Mouse (Mus musculus): Measurements from ENCODE around the gene Ano10. TPM values are rescaled to one million over a fixed set of nuclear protein-coding genes. Genes with fewer than 3 reads are reported as not detected.

The Ano10 gene
- polyA plus RNA-seq, 1 experiment from 2014 or later: 55.4 TPM

DNA sequence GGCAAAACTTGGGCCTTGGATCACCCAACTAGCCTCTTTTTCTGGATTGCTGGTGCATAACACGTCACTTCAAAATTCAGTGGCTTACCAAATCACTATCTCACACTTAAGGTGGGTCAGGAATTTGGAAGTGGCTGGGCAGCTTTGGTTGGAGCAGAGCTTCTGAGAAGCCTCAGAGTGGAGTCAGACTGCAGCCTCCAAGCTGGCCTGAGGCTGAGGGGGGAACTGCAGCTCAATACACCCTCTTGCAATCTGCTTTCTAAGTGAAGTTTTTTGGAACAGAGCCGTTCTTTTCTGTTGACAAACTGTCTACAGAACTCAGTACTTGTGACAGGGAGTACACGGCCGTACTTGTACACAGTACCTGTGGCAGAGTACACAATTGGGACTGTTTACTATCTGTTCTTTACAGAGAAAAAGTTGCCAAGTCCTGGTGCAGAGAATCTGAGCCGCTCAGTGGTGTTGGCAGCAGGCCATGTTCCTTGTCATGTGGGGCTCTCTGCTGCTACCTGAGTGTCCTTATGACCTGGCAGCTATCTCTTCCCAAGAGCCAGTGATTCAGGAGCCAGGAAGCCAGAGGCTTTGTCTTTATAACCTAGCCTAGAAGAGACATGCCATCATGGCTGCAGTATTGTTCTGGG lies 99.1 kb downstream of the Ano10 start:
- no peak overlapping the region for H3K4me3 ChIP-seq (ENCODE audit: low read depth, low read length)
- H3K9me3 ChIP-seq (ENCODE audit: control insufficient read depth, low read length): no peaks in the 10 kb centered on the region
- peaks cover 5% of the 10 kb centered on the region; the same call in 1 of the 2 replicates for H3K4me1 ChIP-seq (ENCODE audit: control insufficient read depth, insufficient read depth, low read length)
- no peak overlapping the region for H3K9ac ChIP-seq (ENCODE audit: low read length)
- H3K27me3 ChIP-seq (ENCODE audit: control insufficient read depth, insufficient read depth, low read length): no peaks in the 10 kb centered on the region
- ATAC-seq (ENCODE audit: insufficient read depth, low FRiP score, low TSS enrichment) (no peak), DNase-seq (ENCODE audit: low spot score) (no peak)
- no peaks in the 10 kb centered on the region for H3K36me3 ChIP-seq (ENCODE audit: control insufficient read depth, insufficient read depth, low read length)
- no peak overlapping the region for H3K4me2 ChIP-seq (ENCODE audit: low read depth)
- H3K27ac ChIP-seq (ENCODE audit: low read depth, low read length): no peak overlapping the region
- WGBS: 91% methylated on average over 5 of the region's 5 CpGs

DNA sequence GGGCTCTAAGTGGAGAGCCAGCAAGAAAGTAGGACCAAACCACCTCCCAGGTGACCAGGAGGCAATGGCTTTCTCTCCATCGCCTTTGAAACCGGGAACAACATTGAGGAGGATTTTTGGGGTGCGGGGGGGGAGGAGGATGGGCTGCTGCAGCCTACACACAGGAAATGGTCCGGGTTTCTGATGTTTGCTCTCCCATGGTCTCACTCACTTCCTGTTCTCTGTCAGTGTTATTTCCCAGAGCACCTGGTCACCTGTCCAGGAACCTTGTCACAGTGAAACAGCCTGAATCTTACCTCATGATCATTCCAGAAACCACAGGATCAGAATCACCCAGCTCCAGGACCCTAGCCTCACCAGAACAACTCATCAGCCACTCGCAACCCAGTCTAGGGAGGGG lies 100.4 kb downstream of the Ano10 start:
- ATAC-seq (ENCODE audit: insufficient read depth, low FRiP score, low TSS enrichment): no peak
- Histone ChIP-seq H3K9me3 (ENCODE audit: control insufficient read depth, low read length) (no peaks in the 10 kb centered on the region), H3K27ac (ENCODE audit: low read depth, low read length) (no peak overlapping the region), H3K4me1 (ENCODE audit: control insufficient read depth, insufficient read depth, low read length) (no peaks in the 10 kb centered on the region), H3K4me3 (ENCODE audit: low read depth, low read length) (no peak overlapping the region), H3K27me3 (ENCODE audit: control insufficient read depth, insufficient read depth, low read length) (no peaks in the 10 kb centered on the region), H3K36me3 (ENCODE audit: control insufficient read depth, insufficient read depth, low read length) (no peaks in the 10 kb centered on the region), H3K4me2 (ENCODE audit: low read depth) (no peak overlapping the region), H3K9ac (ENCODE audit: low read length) (no peak overlapping the region)
- 82% methylated on average over 5 of the region's 5 CpGs for WGBS
- DNase-seq (ENCODE audit: low spot score): no peak

- Histone ChIP-seq H3K27me3 (ENCODE audit: control insufficient read depth, insufficient read depth, low read length) (no peaks in the 10 kb centered on the region), H3K4me3 (ENCODE audit: low read depth, low read length) (no peak overlapping the region), H3K4me2 (ENCODE audit: low read depth) (no peak overlapping the region), H3K4me1 (ENCODE audit: control insufficient read depth, insufficient read depth, low read length) (no peaks in the 10 kb centered on the region), H3K36me3 (ENCODE audit: control insufficient read depth, insufficient read depth, low read length) (no peaks in the 10 kb centered on the region), H3K9ac (ENCODE audit: low read length) (no peak overlapping the region), H3K27ac (ENCODE audit: low read depth, low read length) (no peak overlapping the region), H3K9me3 (ENCODE audit: control insufficient read depth, low read length) (no peaks in the 10 kb centered on the region)
- no peak for ATAC-seq (ENCODE audit: insufficient read depth, low FRiP score, low TSS enrichment)
- no peak for DNase-seq (ENCODE audit: low spot score)
- WGBS: 80% methylated on average over 5 of the region's 5 CpGs
Observed at GRCm38 (mm10) chr9:122193361-122193760, 100.9 kb downstream of the Ano10 start.

DNA sequence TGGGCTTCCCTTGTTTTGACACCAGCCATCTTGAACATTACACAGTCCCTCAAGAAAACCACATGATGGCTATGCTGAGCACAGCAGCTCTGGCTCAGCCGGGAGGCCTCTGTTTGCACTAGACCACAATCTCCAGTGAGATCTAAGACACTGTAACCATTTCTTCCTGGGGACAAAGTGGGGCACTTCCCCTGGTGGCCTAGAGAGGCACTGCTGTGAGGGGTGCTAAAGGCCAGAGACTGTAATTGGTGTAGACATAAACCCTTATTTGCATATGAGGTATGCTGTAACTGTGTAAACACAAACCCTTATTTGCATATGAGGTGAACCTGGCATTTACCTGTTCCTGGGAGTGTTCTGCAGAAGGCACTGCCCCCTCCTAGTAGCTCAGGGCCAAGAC lies 105.5 kb downstream of the Ano10 start:
- Histone ChIP-seq H3K9ac (ENCODE audit: low read length) (no peak overlapping the region), H3K9me3 (ENCODE audit: control insufficient read depth, low read length) (no peaks in the 10 kb centered on the region), H3K4me1 (ENCODE audit: control insufficient read depth, insufficient read depth, low read length) (no peaks in the 10 kb centered on the region), H3K27ac (ENCODE audit: low read depth, low read length) (no peak overlapping the region), H3K4me3 (ENCODE audit: low read depth, low read length) (no peak overlapping the region), H3K27me3 (ENCODE audit: control insufficient read depth, insufficient read depth, low read length) (no peaks in the 10 kb centered on the region), H3K4me2 (ENCODE audit: low read depth) (no peak overlapping the region), H3K36me3 (ENCODE audit: control insufficient read depth, insufficient read depth, low read length) (no peaks in the 10 kb centered on the region)
- ATAC-seq (ENCODE audit: insufficient read depth, low FRiP score, low TSS enrichment) (no peak), DNase-seq (ENCODE audit: low spot score) (no peak)
- 52% methylated on average over 1 of the region's 1 CpGs for WGBS

- 90% methylated on average over 7 of the region's 7 CpGs for WGBS
- no peak overlapping the region for H3K27ac ChIP-seq (ENCODE audit: low read depth, low read length)
- H3K27me3 ChIP-seq (ENCODE audit: control insufficient read depth, insufficient read depth, low read length): no peaks in the 10 kb centered on the region
- H3K9me3 ChIP-seq (ENCODE audit: control insufficient read depth, low read length): no peaks in the 10 kb centered on the region
- no peak overlapping the region for H3K4me2 ChIP-seq (ENCODE audit: low read depth)
- no peaks in the 10 kb centered on the region for H3K4me1 ChIP-seq (ENCODE audit: control insufficient read depth, insufficient read depth, low read length)
- no peaks in the 10 kb centered on the region for H3K36me3 ChIP-seq (ENCODE audit: control insufficient read depth, insufficient read depth, low read length)
- ATAC-seq (ENCODE audit: insufficient read depth, low FRiP score, low TSS enrichment): no peak
- no peak for DNase-seq (ENCODE audit: low spot score)
- no peak overlapping the region for H3K9ac ChIP-seq (ENCODE audit: low read length)
- no peak overlapping the region for H3K4me3 ChIP-seq (ENCODE audit: low read depth, low read length)
Observed at GRCm38 (mm10) chr9:122187451-122187921, 106.7 kb downstream of the Ano10 start.

DNA sequence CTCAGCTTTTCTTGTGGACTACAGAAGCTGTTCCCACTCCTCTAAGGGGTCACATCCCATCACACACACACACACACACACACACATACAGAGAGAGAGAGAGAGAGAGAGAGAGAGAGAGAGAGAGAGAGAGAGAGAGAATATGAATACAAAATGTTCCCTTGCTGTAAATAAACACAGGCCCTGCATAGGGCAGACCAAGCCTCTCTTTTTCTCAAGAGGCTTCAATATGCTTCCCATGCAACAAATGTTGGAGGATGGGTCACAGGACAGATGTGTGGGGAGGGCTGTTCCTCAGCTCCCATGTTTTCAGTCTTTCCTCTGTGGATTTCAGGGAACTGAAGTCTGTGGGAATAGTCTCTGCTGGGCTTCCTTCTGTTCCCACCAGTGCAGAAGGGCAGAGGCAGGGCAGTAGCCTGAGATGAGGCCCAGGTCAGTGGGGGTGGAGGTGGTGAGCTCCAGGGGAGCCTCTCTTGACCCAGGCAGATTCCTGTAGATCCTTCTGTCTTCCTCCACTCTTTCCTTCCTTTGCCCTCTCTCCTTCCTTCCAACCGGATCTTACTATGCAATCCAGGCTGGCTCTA lies 107.5 kb downstream of the Ano10 start:
- no peaks in the 10 kb centered on the region for H3K27me3 ChIP-seq (ENCODE audit: control insufficient read depth, insufficient read depth, low read length)
- ATAC-seq (ENCODE audit: insufficient read depth, low FRiP score, low TSS enrichment): no peak
- 69% methylated on average over 1 of the region's 1 CpGs for WGBS
- no peaks in the 10 kb centered on the region for H3K9me3 ChIP-seq (ENCODE audit: control insufficient read depth, low read length)
- H3K4me2 ChIP-seq (ENCODE audit: low read depth): no peak overlapping the region
- H3K36me3 ChIP-seq (ENCODE audit: control insufficient read depth, insufficient read depth, low read length): no peaks in the 10 kb centered on the region
- H3K9ac ChIP-seq (ENCODE audit: low read length): no peak overlapping the region
- no peaks in the 10 kb centered on the region for H3K4me1 ChIP-seq (ENCODE audit: control insufficient read depth, insufficient read depth, low read length)
- DNase-seq (ENCODE audit: low spot score): no peak
- H3K4me3 ChIP-seq (ENCODE audit: low read depth, low read length): no peak overlapping the region
- no peak overlapping the region for H3K27ac ChIP-seq (ENCODE audit: low read depth, low read length)

DNA sequence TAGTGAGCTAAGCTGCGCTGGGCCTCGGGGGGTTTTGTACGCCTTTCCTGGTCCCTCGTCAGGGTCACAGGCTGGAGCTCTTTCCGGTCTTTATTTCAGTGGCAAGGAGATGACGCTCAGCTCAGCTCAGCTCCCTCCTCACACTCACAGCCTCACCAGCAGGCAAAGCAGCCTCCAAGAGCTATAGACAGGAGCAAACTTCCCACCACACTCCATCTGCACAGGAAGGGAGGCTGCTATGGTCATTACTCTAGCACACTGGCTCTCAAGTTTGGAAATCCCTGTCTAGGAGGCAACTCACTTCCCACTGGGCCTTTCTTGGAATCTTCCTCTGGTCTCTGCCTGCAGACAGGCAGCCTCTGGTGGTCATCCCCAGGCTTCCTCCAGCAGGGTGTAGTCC lies 108.3 kb downstream of the Ano10 start:
- Histone ChIP-seq H3K4me2 (ENCODE audit: low read depth) (no peak overlapping the region), H3K27me3 (ENCODE audit: control insufficient read depth, insufficient read depth, low read length) (no peaks in the 10 kb centered on the region), H3K9me3 (ENCODE audit: control insufficient read depth, low read length) (no peaks in the 10 kb centered on the region), H3K4me1 (ENCODE audit: control insufficient read depth, insufficient read depth, low read length) (no peaks in the 10 kb centered on the region), H3K4me3 (ENCODE audit: low read depth, low read length) (no peak overlapping the region), H3K27ac (ENCODE audit: low read depth, low read length) (no peak overlapping the region), H3K36me3 (ENCODE audit: control insufficient read depth, insufficient read depth, low read length) (no peaks in the 10 kb centered on the region), H3K9ac (ENCODE audit: low read length) (no peak overlapping the region)
- DNase-seq (ENCODE audit: low spot score) (no peak), ATAC-seq (ENCODE audit: insufficient read depth, low FRiP score, low TSS enrichment) (no peak)
- 66% methylated on average over 6 of the region's 6 CpGs for WGBS

GRCm38 (mm10) chr9:122185061-122185460 lies 109.2 kb downstream of the Ano10 start:
- H3K9me3 ChIP-seq (ENCODE audit: control insufficient read depth, low read length): no peaks in the 10 kb centered on the region
- peak; percentile 68 for DNase-seq (ENCODE audit: low spot score)
- H3K4me2 ChIP-seq (ENCODE audit: low read depth): no peak overlapping the region
- no peak overlapping the region for H3K9ac ChIP-seq (ENCODE audit: low read length)
- no peaks in the 10 kb centered on the region for H3K4me1 ChIP-seq (ENCODE audit: control insufficient read depth, insufficient read depth, low read length)
- no peak for ATAC-seq (ENCODE audit: insufficient read depth, low FRiP score, low TSS enrichment)
- H3K36me3 ChIP-seq (ENCODE audit: control insufficient read depth, insufficient read depth, low read length): no peaks in the 10 kb centered on the region
- 37% methylated on average over 2 of the region's 2 CpGs for WGBS
- H3K27me3 ChIP-seq (ENCODE audit: control insufficient read depth, insufficient read depth, low read length): no peaks in the 10 kb centered on the region
- H3K4me3 ChIP-seq (ENCODE audit: low read depth, low read length): no peak overlapping the region
- H3K27ac ChIP-seq (ENCODE audit: low read depth, low read length): no peak overlapping the region

DNA sequence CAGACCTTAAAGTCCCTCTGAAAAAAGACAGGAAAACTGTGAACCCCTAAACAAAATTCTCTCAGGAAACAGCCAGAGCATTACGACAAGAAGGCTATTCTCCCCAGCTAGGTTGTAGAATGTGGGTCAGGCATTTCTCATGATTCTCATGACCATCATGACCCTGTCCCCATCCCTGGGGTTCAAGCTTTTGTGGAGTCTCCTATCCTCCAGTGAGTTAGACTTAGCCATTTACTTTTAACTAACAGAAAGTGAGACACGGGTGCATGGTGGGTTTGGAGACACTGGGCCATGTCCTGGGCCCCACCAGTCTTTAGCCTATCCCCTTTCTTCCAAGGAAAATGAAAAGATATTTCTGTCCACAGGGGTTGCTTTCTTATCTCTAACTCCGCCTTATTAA lies 109.9 kb downstream of the Ano10 start:
- Histone ChIP-seq H3K27me3 (ENCODE audit: control insufficient read depth, insufficient read depth, low read length) (no peaks in the 10 kb centered on the region), H3K4me2 (ENCODE audit: low read depth) (no peak overlapping the region), H3K27ac (ENCODE audit: low read depth, low read length) (no peak overlapping the region), H3K4me3 (ENCODE audit: low read depth, low read length) (no peak overlapping the region), H3K9me3 (ENCODE audit: control insufficient read depth, low read length) (no peaks in the 10 kb centered on the region), H3K4me1 (ENCODE audit: control insufficient read depth, insufficient read depth, low read length) (no peaks in the 10 kb centered on the region), H3K36me3 (ENCODE audit: control insufficient read depth, insufficient read depth, low read length) (no peaks in the 10 kb centered on the region), H3K9ac (ENCODE audit: low read length) (no peak overlapping the region)
- 88% methylated on average over 3 of the region's 3 CpGs for WGBS
- DNase-seq (ENCODE audit: low spot score) (no peak), ATAC-seq (ENCODE audit: insufficient read depth, low FRiP score, low TSS enrichment) (no peak)

Data from neural tube, embryonic 11.5 days (tissue).